Comparison of ENCODE assay signal across 11 mouse cellular contexts in genomic region chr16:57550817-57551216, GRCm38 (mm10). TPM values are rescaled to one million over a fixed set of nuclear protein-coding genes. Genes with fewer than 3 reads are reported as not detected.
DNase-seq lines count a peak whose midpoint lies in the region; ATAC-seq and TF ChIP-seq lines count a peak whose summit lies in the region.
"Had no signal": no experiment of that assay in that cellular context is flagged by ENCODE, and none has a peak within 500 bp of the region (broad histone marks: within the 10 kb centered on the region; RNA-seq: fewer than 3 reads in every experiment).

No protein-coding gene starts in this region.

- no peak for ATAC-seq in limb, embryonic 11.5 days (ENCODE audit: insufficient number of reproducible peaks, low FRiP score, low TSS enrichment, low read depth)
- ATAC-seq: midbrain, embryonic 13.5 days had no signal

- DNase-seq in kidney, adult 2 months = no peak
- DNase-seq in kidney, adult 9 months = no peak
- DNase-seq in CH12.LX (ENCODE audit: extremely low read depth) = no peak
- peak; percentile 73 for DNase-seq in embryo, embryonic 10.5 days (ENCODE audit: low spot score)
- DNase-seq in limb, embryonic 11.5 days (ENCODE audit: low spot score) = no peak
- no peak for DNase-seq in cerebellum, postnatal 4 days (ENCODE audit: low spot score in 2 of 2)
- DNase-seq in cerebellum, adult 11 months = no peak
- DNase-seq in layer of hippocampus, adult 9-11 months = no peak
- DNase-seq: adrenal gland, postnatal 14 days; right cerebral cortex, postnatal 14 days had no signal

- peak overlapping the region; percentile 44; the same call in 1 of the 2 replicates for H3K9ac ChIP-seq in CH12.LX (ENCODE audit: insufficient read depth, low read depth)
- H3K9ac ChIP-seq in limb, embryonic 11.5 days (ENCODE audit: low read length) = no peak overlapping the region
- H3K9ac ChIP-seq: midbrain, embryonic 13.5 days had no signal

- H3K36me3 ChIP-seq in kidney, adult 2 months (ENCODE audit: control insufficient read depth, insufficient read depth, low read length) = no peaks in the 10 kb centered on the region
- H3K36me3 ChIP-seq in CH12.LX (replicated peaks in 1 of 2; ENCODE audit: control insufficient read depth in 1 of 2, insufficient read depth in 1 of 2, low read length in 1 of 2) = peaks cover 0 to 38% of the 10 kb centered on the region in 2 experiments
- H3K36me3 ChIP-seq in limb, embryonic 11.5 days (ENCODE audit: control insufficient read depth, insufficient read depth, low read length) = no peaks in the 10 kb centered on the region
- H3K36me3 ChIP-seq: midbrain, embryonic 13.5 days had no signal

- H3K27ac ChIP-seq in kidney, adult 2 months (ENCODE audit: insufficient read depth, low read depth, low read length) = no peak overlapping the region
- no peak overlapping the region for H3K27ac ChIP-seq in CH12.LX (ENCODE audit: insufficient read depth, low read depth)
- H3K27ac ChIP-seq in limb, embryonic 11.5 days (replicated peaks; ENCODE audit: low read depth, low read length) = no peak overlapping the region
- H3K27ac ChIP-seq: midbrain, embryonic 13.5 days had no signal

- peaks cover 3% of the 10 kb centered on the region; the same call in 1 of the 2 replicates for H3K4me1 ChIP-seq in kidney, adult 2 months (ENCODE audit: control insufficient read depth, insufficient read depth, low read length)
- H3K4me1 ChIP-seq in CH12.LX (ENCODE audit: control insufficient read depth in 1 of 2, insufficient read depth in 2 of 2) = peaks cover 4 to 79% of the 10 kb centered on the region in 2 experiments
- peaks cover 3% of the 10 kb centered on the region; the same call in 1 of the 2 replicates for H3K4me1 ChIP-seq in limb, embryonic 11.5 days (ENCODE audit: control insufficient read depth, insufficient read depth, low read length)

- H3K4me3 ChIP-seq in kidney, adult 2 months (ENCODE audit: insufficient read depth, low read depth, low read length) = peak overlapping the region; percentile 45
- peak overlapping the region in 2 of 3 experiments; percentile 22 to 66 for H3K4me3 ChIP-seq in CH12.LX (replicated peaks in 1 of 3; ENCODE audit: low read depth in 2 of 3, low read length in 2 of 3, poor library complexity in 1 of 3)
- peak overlapping the region; percentile 15; the same call in 1 of the 2 replicates for H3K4me3 ChIP-seq in limb, embryonic 11.5 days (ENCODE audit: low read depth, low read length)
- H3K4me3 ChIP-seq: midbrain, embryonic 13.5 days had no signal

- no peak for TF ChIP-seq RAD21 in CH12.LX (IDR thresholded peaks at IDR 0.05; ENCODE audit: low read depth, low read length)

- dilution Hi-C loops in CH12.LX (cut with MboI; ENCODE audit: extremely low pct_ligation_motif_present, extremely low pct_unique_long_range_greater_than_20kb, low sequenced_read_pairs) = no loop called here

- TF ChIP-seq CTCF in kidney, adult 2 months (conservative IDR thresholded peaks at IDR 0.05; ENCODE audit: insufficient read depth, insufficient read length, low read depth, low read length) = no peak
- TF ChIP-seq CTCF in CH12.LX (conservative IDR thresholded peaks at IDR 0.05 in 1 of 2, IDR thresholded peaks at IDR 0.05 in 1 of 2; ENCODE audit: low read depth in 2 of 2, low read length in 2 of 2) = no peak

- H3K27me3 ChIP-seq in kidney, adult 2 months (replicated peaks; ENCODE audit: control insufficient read depth, insufficient read depth, low read length) = no peaks in the 10 kb centered on the region
- no peaks in the 10 kb centered on the region for H3K27me3 ChIP-seq in CH12.LX (replicated peaks)
- no peaks in the 10 kb centered on the region for H3K27me3 ChIP-seq in limb, embryonic 11.5 days (ENCODE audit: control insufficient read depth, insufficient read depth, low read length)

- no peak for TF ChIP-seq EP300 in CH12.LX (IDR thresholded peaks at IDR 0.05; ENCODE audit: low read length)

- peak overlapping the region; percentile 74 for H3K4me2 ChIP-seq in CH12.LX (ENCODE audit: insufficient read depth, low read depth, poor library complexity, severe bottlenecking)
- H3K4me2 ChIP-seq in limb, embryonic 11.5 days (ENCODE audit: low read depth, severe bottlenecking) = peak overlapping the region; percentile 28
- H3K4me2 ChIP-seq: midbrain, embryonic 13.5 days had no signal

- peaks cover 8% of the 10 kb centered on the region; the same call in 1 of the 2 replicates for H3K79me2 ChIP-seq in CH12.LX (replicated peaks; ENCODE audit: control insufficient read depth, extremely low read depth, insufficient read depth, poor library complexity, severe bottlenecking)

- WGBS in kidney, adult 2 months = 68% methylated on average over 2 of the region's 2 CpGs
- WGBS in limb, embryonic 11.5 days = 10% methylated on average over 2 of the region's 2 CpGs

- no peak for TF ChIP-seq POLR2A in kidney, adult 2 months (IDR thresholded peaks at IDR 0.05; ENCODE audit: low read depth, low read length)
- TF ChIP-seq POLR2A in CH12.LX (IDR thresholded peaks at IDR 0.05; ENCODE audit: low read depth, low read length) = no peak

- in situ Hi-C loops in CH12.LX (cut with MboI; ENCODE audit: low pct_ligation_motif_present, low pct_unique_long_range_greater_than_20kb, low sequenced_read_pairs) = no loop called here

- no peaks in the 10 kb centered on the region for H3K9me3 ChIP-seq in CH12.LX (replicated peaks; ENCODE audit: low read length)
- no peaks in the 10 kb centered on the region for H3K9me3 ChIP-seq in limb, embryonic 11.5 days (ENCODE audit: control insufficient read depth, low read length)
- H3K9me3 ChIP-seq: midbrain, embryonic 13.5 days had no signal

TF ChIP-seq in CH12.LX, 34 proteins besides CTCF, POLR2A, EP300 and RAD21:
- no peak for TF ChIP-seq MYC (IDR thresholded peaks at IDR 0.05; ENCODE audit: low read depth, low read length)
- no peak for TF ChIP-seq NELFE (IDR thresholded peaks at IDR 0.05; ENCODE audit: low read depth, low read length)
- TF ChIP-seq BHLHE40 (IDR thresholded peaks at IDR 0.05; ENCODE audit: low read depth, low read length) = no peak
- no peak for TF ChIP-seq TCF12 (IDR thresholded peaks at IDR 0.05; ENCODE audit: low read depth, low read length)
TF ChIP-seq in CH12.LX: peak in this region for 0.

RNA-seq across cellular contexts. Expression of gene Cmss1, which starts 55.8 kb away (rescaled TPM):
- 4.4 and 7.2 TPM in 2 replicates for polyA plus RNA-seq in kidney, adult 2 months (2012; rRNA removed)
- total RNA-seq in CH12.LX (2012; rRNA removed) (94.7 and 115 TPM in 2 replicates), CH12.LX (2014; rRNA removed) (107 and 121 TPM in 2 replicates)
- 103 and 120 TPM in 2 replicates for polyA plus RNA-seq in CH12.LX (2012; ENCODE audit: insufficient read length, low read depth)
- 54.7 and 58.3 TPM in 2 replicates for polyA plus RNA-seq in limb, embryonic 11.5 days (2014; fragmentation: Nextera tagmentation; extraction: Ambion mirVana)
